Mouse (Mus musculus) intestine, embryonic 14.5 days (tissue): ENCODE data around the gene Vmp1. TPM values are rescaled to one million over a fixed set of nuclear protein-coding genes. Genes with fewer than 3 reads are reported as not detected.
A peak's percentile ranks its signal among the peaks of the same experiment; 100 is the strongest.

Source experiments
- ATAC-seq: fragments of 200-750 bp; cut with Nextera tagmentation; replicated peaks from 2 replicates; pipeline ENCODE4 v1.8.0; 2017; ENCODE audit warnings: low read depth, moderate number of reproducible peaks, moderate TSS enrichment, moderate library complexity; ENCODE audit not compliant: low FRiP score, low TSS enrichment
- DNase-seq: peaks from one replicate; pipeline ENCODE4 v3.0.0-alpha.2; 2018; ENCODE audit warnings: low spot score
- H3K27ac ChIP-seq: fragments of 300-500 bp; sonication (generic); 2 replicates; pipeline ENCODE4 v1.5.1; 2014; ENCODE audit warnings: low read depth, mild to moderate bottlenecking, control low read depth
- H3K27me3 ChIP-seq: fragments of 300-500 bp; sonication (generic); replicated peaks from 2 replicates; pipeline ENCODE4 v1.6.1; 2014; ENCODE audit warnings: low read length, control low read depth; ENCODE audit not compliant: control insufficient read depth, insufficient read depth
- H3K36me3 ChIP-seq: fragments of 300-500 bp; sonication (generic); 2 replicates; pipeline ENCODE4 v1.6.1; 2014; ENCODE audit warnings: low read length, control low read depth; ENCODE audit not compliant: control insufficient read depth, insufficient read depth
- H3K4me1 ChIP-seq: fragments of 300-500 bp; sonication (generic); replicated peaks from 2 replicates; pipeline ENCODE4 v1.6.1; 2014; ENCODE audit warnings: low read length, control low read depth, mixed read lengths; ENCODE audit not compliant: control insufficient read depth, insufficient read depth
- H3K4me2 ChIP-seq: fragments of 300-500 bp; sonication (generic); 2 replicates; pipeline ENCODE4 v1.6.1; 2014; ENCODE audit warnings: low read length
- H3K4me3 ChIP-seq: fragments of 300-500 bp; sonication (generic); 2 replicates; pipeline ENCODE4 v1.5.1; 2014; ENCODE audit warnings: low read depth, low read length, control low read depth, mixed read lengths
- H3K9ac ChIP-seq: fragments of 300-500 bp; sonication (generic); 2 replicates; pipeline ENCODE4 v1.6.1; 2014; ENCODE audit warnings: mild to moderate bottlenecking, low read length
- H3K9me3 ChIP-seq: fragments of 300-500 bp; sonication (generic); 2 replicates; pipeline ENCODE4 v1.6.1; 2016; ENCODE audit warnings: low read length, control low read depth; ENCODE audit not compliant: control insufficient read depth
- WGBS: fragments of 180-500 bp; shearing (Covaris S2); extraction: QIAGEN DNeasy Blood & Tissue Kit; methylation state at CpG from one replicate; pipeline ENCODE4 v1.1.7; 2014; 5-methylcytosine and 5-hydroxymethylcytosine counted together
- polyA plus RNA-seq: library from polyadenylated mRNA; unstranded; fragments of >200 nt; fragmentation: Nextera tagmentation; extraction: Ambion mirVana; gene quantifications from 2 replicates; pipeline ENCODE4 v1.2.1, GENCODE M21; 2014

The Vmp1 gene
- polyA plus RNA-seq, 1 experiment from 2014 or later, result 133 TPM

DNA sequence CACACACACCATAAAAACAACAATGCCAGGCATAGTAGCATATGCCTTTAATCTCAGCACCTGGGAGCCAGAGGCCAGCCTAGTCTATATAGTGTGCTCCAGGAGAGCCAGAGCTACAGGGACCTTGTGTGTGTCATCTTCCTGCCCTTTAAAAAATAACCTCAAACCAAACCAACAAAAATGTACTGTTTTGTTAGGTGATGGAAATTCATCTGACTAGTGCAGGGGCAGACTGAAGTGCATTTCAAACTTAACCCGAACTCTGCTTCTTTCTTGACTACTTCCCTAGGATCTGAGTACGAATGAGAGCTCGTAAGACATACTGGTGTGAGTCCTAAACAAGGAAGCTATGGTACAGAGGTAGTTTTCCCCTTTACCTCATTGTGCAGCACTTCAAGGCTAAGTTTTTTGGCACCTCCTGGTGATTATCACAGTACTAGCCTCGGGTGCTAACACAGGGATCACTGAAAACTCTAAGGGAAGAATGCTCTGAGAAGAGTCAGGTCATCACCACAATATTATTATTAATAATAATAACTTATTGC, 92.3 kb downstream of the Vmp1 start:
- DNase-seq (no peak), ATAC-seq (no peak)
- Histone ChIP-seq H3K36me3 (no peaks in the 10 kb centered on the region), H3K27ac (no peak overlapping the region), H3K4me2 (no peak overlapping the region), H3K4me1 (peaks cover 14% of the 10 kb centered on the region), H3K27me3 (no peaks in the 10 kb centered on the region), H3K4me3 (no peak overlapping the region), H3K9ac (no peak overlapping the region), H3K9me3 (no peaks in the 10 kb centered on the region)
- WGBS, result 75% methylated on average over 4 of the region's 4 CpGs

DNA sequence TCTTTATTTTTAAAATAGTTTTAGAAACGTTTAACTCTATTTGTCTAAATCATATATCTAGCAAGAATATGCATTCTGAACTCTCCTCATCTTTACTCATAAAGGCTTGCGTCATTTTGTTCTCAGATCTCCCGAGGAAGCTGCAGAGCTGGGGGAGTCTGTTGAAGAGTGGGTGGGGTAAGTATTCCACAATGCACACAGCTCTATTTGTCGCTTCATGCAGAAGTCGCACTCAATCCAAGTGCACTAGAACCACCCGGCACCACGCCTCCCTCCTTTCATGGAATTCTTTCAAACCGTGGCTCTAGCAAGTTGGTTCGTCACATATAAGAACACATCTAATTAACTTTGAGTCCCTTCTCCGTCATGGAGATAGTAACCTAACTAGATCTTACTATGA, 93.1 kb downstream of the Vmp1 start:
- Histone ChIP-seq H3K9me3 (no peaks in the 10 kb centered on the region), H3K4me1 (peaks cover 14% of the 10 kb centered on the region), H3K9ac (no peak overlapping the region), H3K27me3 (no peaks in the 10 kb centered on the region), H3K27ac (no peak overlapping the region), H3K4me3 (no peak overlapping the region), H3K4me2 (no peak overlapping the region), H3K36me3 (no peaks in the 10 kb centered on the region)
- ATAC-seq, result no peak
- DNase-seq, result no peak
- WGBS, result 92% methylated on average over 10 of the region's 10 CpGs

DNA sequence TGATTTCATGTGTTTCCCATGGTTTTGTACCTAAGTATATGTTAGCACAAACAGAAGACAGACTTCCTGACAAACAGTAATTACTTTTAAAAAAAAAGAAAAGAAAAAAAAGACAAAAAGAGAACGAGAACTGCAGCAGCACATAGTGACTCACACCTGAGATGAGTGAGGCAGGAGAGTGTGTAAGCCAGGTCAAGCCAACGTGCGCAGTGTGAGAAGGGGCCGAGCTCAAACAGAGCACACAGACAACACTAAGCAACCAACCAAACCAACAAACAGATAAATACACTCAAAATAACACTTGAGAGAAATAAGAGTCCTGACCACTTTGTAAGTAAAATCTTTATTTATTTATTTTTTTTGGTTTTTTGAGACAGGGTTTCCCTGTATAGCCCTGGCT, 93.6 kb downstream of the Vmp1 start:
- Histone ChIP-seq H3K9me3 (no peaks in the 10 kb centered on the region), H3K4me2 (no peak overlapping the region), H3K9ac (no peak overlapping the region), H3K36me3 (no peaks in the 10 kb centered on the region), H3K4me3 (no peak overlapping the region), H3K27ac (no peak overlapping the region), H3K27me3 (no peaks in the 10 kb centered on the region), H3K4me1 (peaks cover 18% of the 10 kb centered on the region)
- no peak for ATAC-seq
- no peak for DNase-seq
- 85% methylated on average over 4 of the region's 4 CpGs for WGBS

DNA sequence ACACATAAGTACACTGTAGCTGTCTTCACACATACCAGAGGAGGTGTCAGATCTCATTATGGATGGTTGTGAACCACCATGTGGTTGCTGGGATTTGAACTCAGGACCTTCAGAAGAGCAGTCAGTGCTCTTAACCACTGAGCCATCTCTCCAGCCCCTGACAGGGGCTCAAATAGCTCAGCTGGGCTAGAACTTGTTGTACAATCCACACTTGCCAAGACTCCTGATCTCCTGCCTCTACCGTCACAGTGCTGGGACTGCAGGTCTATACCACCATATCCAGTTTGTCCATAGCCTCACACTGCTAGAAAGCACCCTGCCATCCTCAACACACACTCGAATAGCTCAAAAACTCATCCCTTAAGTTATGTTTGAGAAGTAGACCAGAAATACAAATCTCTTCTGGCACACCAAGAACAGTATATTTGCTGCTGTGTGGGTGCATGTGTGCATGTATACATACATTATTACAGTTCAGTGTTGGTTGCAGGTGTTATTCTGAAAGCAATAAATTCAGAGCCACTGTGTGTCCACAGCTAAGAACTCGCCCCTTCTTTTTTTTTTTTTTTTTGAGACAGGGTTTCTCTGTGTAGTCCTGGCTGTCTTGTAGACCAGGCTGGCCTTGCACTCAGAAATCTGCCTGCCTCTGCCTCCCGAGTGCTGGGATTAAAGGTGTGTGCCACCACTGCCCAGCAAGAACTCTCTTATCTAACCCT, 94.9 kb downstream of the Vmp1 start:
- 87% methylated on average over 4 of the region's 4 CpGs for WGBS
- Histone ChIP-seq H3K9me3 (no peaks in the 10 kb centered on the region), H3K36me3 (no peaks in the 10 kb centered on the region; the same call in 1 of the 2 replicates), H3K27me3 (no peaks in the 10 kb centered on the region), H3K9ac (no peak overlapping the region), H3K4me2 (no peak overlapping the region), H3K27ac (no peak overlapping the region), H3K4me1 (peaks cover 18% of the 10 kb centered on the region), H3K4me3 (no peak overlapping the region)
- DNase-seq (no peak), ATAC-seq (no peak)

DNA sequence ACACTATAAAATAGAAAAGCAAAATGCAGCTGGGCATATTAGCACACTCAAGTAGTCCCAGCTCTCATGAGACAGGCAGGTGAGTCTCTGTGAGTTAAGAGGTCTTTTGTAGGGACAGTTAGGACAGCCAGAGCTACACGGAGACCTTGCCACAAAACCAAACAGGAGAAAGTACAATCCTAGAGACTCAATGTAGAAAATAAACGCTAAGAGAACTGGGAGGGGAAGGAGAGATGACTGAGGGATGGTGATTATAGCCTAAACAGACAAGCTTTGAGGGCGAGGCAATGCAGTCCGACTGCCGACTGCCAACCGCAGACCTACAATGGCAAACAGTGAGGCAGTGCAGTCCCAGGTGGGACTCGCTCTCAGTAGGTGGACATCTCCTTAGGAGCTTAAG, 95.8 kb downstream of the Vmp1 start:
- Histone ChIP-seq H3K9ac (peak overlapping the region; percentile 91), H3K36me3 (peaks cover 2% of the 10 kb centered on the region), H3K4me2 (peak overlapping the region; percentile 74), H3K4me1 (peaks cover 14% of the 10 kb centered on the region), H3K9me3 (no peaks in the 10 kb centered on the region), H3K27me3 (no peaks in the 10 kb centered on the region), H3K4me3 (no peak overlapping the region), H3K27ac (peak overlapping the region; percentile 97)
- WGBS, result 12% methylated on average over 7 of the region's 7 CpGs
- ATAC-seq (no peak), DNase-seq (no peak)

DNA sequence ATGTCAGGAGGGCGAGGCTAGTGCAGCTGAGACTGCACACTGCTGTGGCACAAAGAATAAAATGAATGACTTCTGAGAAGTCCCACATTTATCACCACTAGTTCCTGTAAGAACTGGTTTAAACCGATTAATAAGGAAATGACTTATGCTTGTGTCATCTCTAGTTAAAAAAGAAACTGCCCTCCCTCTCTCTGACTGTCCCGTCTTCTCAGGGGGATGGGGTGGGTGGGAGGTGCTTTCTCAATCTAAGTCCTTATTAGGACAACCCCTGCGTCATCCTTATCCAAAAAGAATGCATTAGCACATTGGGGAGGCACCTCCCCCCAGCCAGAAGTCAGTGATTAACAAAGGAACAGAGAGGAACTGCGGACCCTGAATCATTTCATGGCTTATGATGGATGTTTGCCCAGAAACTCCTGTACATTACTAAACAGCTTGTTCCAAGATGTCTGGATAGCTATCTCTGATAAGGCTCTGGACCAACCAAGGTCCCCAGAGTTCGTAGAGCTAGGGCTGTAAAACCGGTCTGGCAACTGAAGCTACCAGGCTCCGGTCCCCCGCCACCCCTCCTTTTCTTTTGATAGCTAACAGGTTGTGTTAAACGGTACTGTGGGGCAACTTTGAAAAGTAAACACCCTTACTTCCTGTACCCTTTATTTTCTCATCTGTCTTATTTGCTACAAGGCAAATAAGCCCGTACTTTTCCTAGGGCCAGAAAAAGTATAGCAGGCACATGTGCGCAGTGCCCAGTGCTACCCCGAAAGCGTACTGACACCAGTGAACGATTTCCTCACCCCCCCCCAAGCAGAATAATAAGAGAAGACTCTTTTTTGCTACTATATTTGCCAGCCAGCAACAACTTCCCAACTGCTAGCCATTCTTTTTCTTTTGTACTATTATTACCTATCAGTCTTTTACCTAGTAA, 96.5 kb downstream of the Vmp1 start:
- 3% methylated on average over 15 of the region's 15 CpGs for WGBS
- ATAC-seq, result peak; percentile 91
- H3K9ac ChIP-seq, result peak overlapping the region; percentile 91
- H3K27me3 ChIP-seq, result no peaks in the 10 kb centered on the region
- peaks cover 14% of the 10 kb centered on the region for H3K4me1 ChIP-seq
- no peaks in the 10 kb centered on the region for H3K9me3 ChIP-seq
- H3K4me2 ChIP-seq, result peak overlapping the region; percentile 74
- peak overlapping the region; percentile 97 for H3K27ac ChIP-seq
- H3K36me3 ChIP-seq, result peaks cover 5% of the 10 kb centered on the region
- DNase-seq, result peak; percentile 87
- peak overlapping the region; percentile 53 for H3K4me3 ChIP-seq

DNA sequence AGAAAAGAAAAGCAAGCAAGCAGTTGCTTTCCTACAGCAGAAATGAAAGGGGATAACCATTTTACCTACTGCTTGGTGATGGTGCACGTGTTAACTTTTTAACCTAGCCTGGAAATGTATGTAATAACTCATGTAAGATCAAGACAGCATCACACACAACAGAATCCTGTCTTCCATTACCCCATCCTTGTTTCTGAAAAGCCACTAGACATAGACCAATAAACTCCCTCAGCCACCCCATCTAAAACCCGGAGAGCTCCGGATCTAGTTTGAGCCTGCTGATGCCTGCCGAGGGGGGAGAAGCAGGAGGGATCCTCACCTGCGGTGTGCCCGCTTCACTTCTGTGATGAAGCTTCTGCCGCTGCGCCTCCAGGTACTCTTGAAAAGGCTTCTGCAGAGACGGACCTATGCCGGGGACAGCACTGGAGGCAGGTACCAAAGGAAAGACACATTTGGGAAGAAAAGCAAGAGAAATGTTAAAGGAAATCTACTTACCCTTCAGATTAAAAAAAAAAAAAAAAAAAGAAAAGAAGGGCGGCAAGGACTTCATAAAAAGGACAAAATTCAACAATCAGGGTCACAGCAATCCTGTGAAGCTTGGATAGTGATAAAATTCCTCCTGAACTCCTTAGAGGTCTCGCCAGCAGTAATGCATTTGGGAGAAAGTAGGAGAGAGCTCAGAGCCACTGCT, 97.3 kb downstream of the Vmp1 start:
- H3K4me1 ChIP-seq, result peaks cover 14% of the 10 kb centered on the region
- H3K27me3 ChIP-seq, result no peaks in the 10 kb centered on the region
- peak; percentile 79 for DNase-seq
- peak overlapping the region; percentile 91 for H3K9ac ChIP-seq
- H3K27ac ChIP-seq, result peak overlapping the region; percentile 97
- H3K9me3 ChIP-seq, result no peaks in the 10 kb centered on the region
- peaks cover 5% of the 10 kb centered on the region for H3K36me3 ChIP-seq
- H3K4me3 ChIP-seq, result peak overlapping the region; percentile 53
- ATAC-seq, result no peak
- peak overlapping the region; percentile 74 for H3K4me2 ChIP-seq
- WGBS, result 9% methylated on average over 12 of the region's 12 CpGs

DNA sequence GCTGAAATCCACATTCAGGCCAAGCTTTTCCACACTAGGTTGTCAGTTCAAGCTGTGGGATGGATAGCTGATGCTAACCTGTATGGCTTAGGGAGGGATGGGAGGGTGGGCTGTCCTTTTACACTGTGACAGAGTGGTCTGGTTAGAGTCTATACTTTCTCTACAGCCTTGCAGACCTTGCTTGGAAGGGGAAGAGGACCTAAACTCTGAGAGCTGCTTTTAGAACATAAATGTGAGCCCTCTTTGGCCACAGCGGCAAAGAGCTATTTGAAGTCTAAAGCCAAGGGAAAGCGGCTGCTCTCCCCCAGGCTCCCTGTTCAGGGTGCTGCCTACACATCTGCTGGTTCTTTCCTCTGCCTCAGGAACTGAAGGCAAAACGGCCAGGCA, 98.0 kb downstream of the Vmp1 start:
- Histone ChIP-seq H3K9me3 (no peaks in the 10 kb centered on the region), H3K9ac (peak overlapping the region; percentile 91), H3K4me2 (peak overlapping the region; percentile 74), H3K4me1 (peaks cover 14% of the 10 kb centered on the region), H3K36me3 (peaks cover 5% of the 10 kb centered on the region), H3K27me3 (no peaks in the 10 kb centered on the region), H3K27ac (peak overlapping the region; percentile 97), H3K4me3 (peak overlapping the region; percentile 53)
- DNase-seq (no peak), ATAC-seq (no peak)
- WGBS, result 32% methylated on average over 3 of the region's 3 CpGs
